Mouse (Mus musculus) embryonic facial prominence, embryonic 14.5 days (tissue): ENCODE measurements around the gene Map1b. TPM values are rescaled to one million over a fixed set of nuclear protein-coding genes. Genes with fewer than 3 reads are reported as not detected.

Experiments used
- ATAC-seq: fragments of 200-750 bp; cut with Nextera tagmentation; 2 replicates; pipeline ENCODE4 v1.8.0; 2017; ENCODE audit warnings: low read depth, moderate number of reproducible peaks, moderate TSS enrichment
- DNase-seq: peaks from one replicate; pipeline ENCODE4 v3.0.0-alpha.2; 2015; ENCODE audit warnings: low spot score
- H3K27ac ChIP-seq: fragments of 300-500 bp; sonication (generic); replicated peaks from 2 replicates; pipeline ENCODE4 v1.5.1; 2014; ENCODE audit warnings: low read depth, mild to moderate bottlenecking, low read length, moderate library complexity
- H3K27me3 ChIP-seq: fragments of 300-500 bp; sonication (generic); replicated peaks from 2 replicates; pipeline ENCODE4 v1.6.1; 2014; ENCODE audit warnings: low read length; ENCODE audit not compliant: control insufficient read depth, insufficient read depth
- H3K36me3 ChIP-seq: fragments of 300-500 bp; sonication (generic); 2 replicates; pipeline ENCODE4 v1.6.1; 2014; ENCODE audit warnings: low read length, mixed read lengths; ENCODE audit not compliant: control insufficient read depth, insufficient read depth
- H3K4me1 ChIP-seq: fragments of 300-500 bp; sonication (generic); 2 replicates; pipeline ENCODE4 v1.6.1; 2014; ENCODE audit warnings: antibody characterized with exemption, low read length; ENCODE audit not compliant: control insufficient read depth, insufficient read depth
- H3K4me2 ChIP-seq: fragments of 300-500 bp; sonication (generic); 2 replicates; pipeline ENCODE4 v1.6.1; 2014; ENCODE audit warnings: low read depth, mild to moderate bottlenecking, low read length, moderate library complexity, mixed read lengths
- H3K4me3 ChIP-seq: fragments of 300-500 bp; sonication (generic); 2 replicates; pipeline ENCODE4 v1.5.1; 2014; ENCODE audit warnings: low read depth, mild to moderate bottlenecking, low read length
- H3K9ac ChIP-seq: fragments of 300-500 bp; sonication (generic); 2 replicates; pipeline ENCODE4 v1.6.1; 2014; ENCODE audit warnings: low read depth, mild to moderate bottlenecking, low read length, moderate library complexity, mixed read lengths
- H3K9me3 ChIP-seq: fragments of 300-500 bp; sonication (generic); 2 replicates; pipeline ENCODE4 v1.6.1; 2016; ENCODE audit warnings: low read length; ENCODE audit not compliant: control insufficient read depth
- WGBS: fragments of 180-500 bp; shearing (Covaris S2); extraction: QIAGEN DNeasy Blood & Tissue Kit; methylation state at CpG from one replicate; pipeline ENCODE4 v1.1.7; 2014; 5-methylcytosine and 5-hydroxymethylcytosine counted together
- polyA plus RNA-seq: library from polyadenylated mRNA; unstranded; fragments of >200 nt; fragmentation: Nextera tagmentation; extraction: Ambion mirVana; gene quantifications from 2 replicates; pipeline ENCODE4 v1.2.1, GENCODE M21; 2014

Map1b gene
- polyA plus RNA-seq, 1 experiment from 2014 or later: 203 TPM

DNA sequence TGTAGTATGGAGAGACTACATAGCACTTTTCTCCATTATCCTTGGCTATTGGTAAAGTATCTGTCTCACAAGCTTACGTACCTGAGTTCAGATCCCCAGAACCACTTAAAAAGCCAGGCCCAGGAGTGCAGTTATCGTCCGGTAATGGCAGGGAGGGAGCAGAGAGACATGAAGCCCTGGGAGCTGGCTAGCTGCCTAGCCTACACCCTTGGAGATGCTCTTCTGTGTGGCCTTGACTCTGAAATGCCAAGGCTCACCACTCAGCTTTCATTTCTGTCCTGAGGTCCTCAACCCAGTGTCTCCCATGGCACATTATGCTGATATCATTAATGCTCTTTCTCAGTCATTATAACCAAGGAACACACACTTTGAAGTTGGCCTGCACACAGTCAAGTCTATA, 104.6 kb downstream of the Map1b start:
- Histone ChIP-seq H3K36me3 (peaks cover 48% of the 10 kb centered on the region), H3K27me3 (no peaks in the 10 kb centered on the region), H3K9me3 (no peaks in the 10 kb centered on the region), H3K4me3 (no peak overlapping the region), H3K27ac (no peak overlapping the region), H3K4me1 (peaks cover 20% of the 10 kb centered on the region), H3K9ac (no peak overlapping the region), H3K4me2 (no peak overlapping the region)
- ATAC-seq (no peak), DNase-seq (no peak)
- WGBS: 93% methylated on average over 3 of the region's 3 CpGs

DNA sequence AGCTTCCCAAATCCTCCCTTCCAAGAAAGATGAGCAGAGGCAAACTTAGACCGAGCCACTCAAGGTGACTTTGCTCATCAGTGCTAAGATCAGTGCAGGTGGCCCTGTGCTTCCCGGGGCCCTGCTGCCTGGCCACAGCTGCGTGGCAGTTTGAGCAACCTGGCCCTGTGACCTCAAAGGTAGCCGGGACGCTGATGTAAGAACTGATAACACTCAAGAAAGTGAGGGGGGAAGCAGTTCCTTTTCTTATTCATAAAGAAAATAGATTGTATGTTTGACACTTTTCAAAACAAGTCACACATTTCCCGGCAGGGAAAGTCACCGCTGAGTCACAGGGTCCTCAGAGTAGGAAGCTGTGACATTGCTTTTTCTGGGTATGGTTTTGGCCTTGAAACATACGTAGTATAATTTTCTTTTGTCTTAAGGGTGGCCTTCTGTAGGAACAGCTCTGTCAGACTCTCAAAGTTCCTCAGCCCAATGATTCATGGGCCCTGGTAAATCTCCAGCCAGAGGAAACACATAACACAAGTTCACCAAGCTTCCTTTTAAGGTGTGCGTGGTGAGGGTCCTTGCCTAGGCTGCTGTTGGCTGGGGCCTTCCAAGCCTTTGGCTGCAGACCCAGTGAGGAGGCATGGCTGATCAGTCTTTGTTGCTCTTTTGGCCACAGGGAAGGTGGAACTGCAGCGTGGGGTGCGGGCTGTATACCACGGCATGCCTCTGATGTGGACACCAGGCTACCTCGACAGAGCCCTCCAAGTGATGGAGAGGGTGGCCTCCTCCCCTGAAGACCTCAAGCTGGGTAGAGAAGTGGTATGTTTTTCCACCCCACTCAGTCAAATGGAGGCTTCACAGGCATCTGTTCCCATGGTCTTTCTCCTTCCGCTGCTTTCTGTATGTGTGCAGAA, 105.5 kb downstream of the Map1b start:
- H3K4me3 ChIP-seq: no peak overlapping the region
- peaks cover 54% of the 10 kb centered on the region for H3K36me3 ChIP-seq
- no peaks in the 10 kb centered on the region for H3K27me3 ChIP-seq
- H3K27ac ChIP-seq: no peak overlapping the region
- H3K9me3 ChIP-seq: no peaks in the 10 kb centered on the region
- peaks cover 20% of the 10 kb centered on the region for H3K4me1 ChIP-seq
- no peak overlapping the region for H3K9ac ChIP-seq
- 78% methylated on average over 14 of the region's 14 CpGs for WGBS
- H3K4me2 ChIP-seq: no peak overlapping the region
- ATAC-seq (no peak), DNase-seq (no peak)

GRCm38 (mm10) chr13:99409216-99409615, 107.1 kb downstream of the Map1b start:
- H3K36me3 ChIP-seq: peaks cover 57% of the 10 kb centered on the region
- 52% methylated on average over 2 of the region's 2 CpGs for WGBS

DNA sequence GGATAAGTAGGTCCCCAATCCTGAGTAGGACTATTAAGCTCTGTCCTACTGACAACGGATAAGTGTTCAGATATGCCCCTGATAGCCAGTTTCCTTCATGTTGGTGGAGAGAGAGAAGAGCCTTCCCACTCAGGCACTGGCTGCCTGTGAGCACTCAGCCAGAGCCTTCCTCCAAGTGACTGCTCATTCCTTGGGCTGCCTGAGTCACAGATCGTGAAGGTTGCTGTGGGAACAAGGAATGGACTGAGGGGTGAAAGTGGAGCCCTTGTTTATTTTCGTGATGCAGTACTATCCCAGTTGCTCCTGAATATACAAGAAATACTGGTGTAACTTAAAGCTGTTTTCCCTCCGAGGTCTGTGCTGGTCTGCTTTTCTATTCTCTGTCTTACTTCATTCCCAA, 117.0 kb downstream of the Map1b start:
- 56% methylated on average over 4 of the region's 4 CpGs for WGBS
- H3K4me1 ChIP-seq: peaks cover 22% of the 10 kb centered on the region; the same call in 1 of the 2 replicates
- no peak overlapping the region for H3K4me2 ChIP-seq
- H3K36me3 ChIP-seq: peaks cover 10% of the 10 kb centered on the region
- no peak overlapping the region for H3K27ac ChIP-seq
- no peak overlapping the region for H3K4me3 ChIP-seq
- no peak for ATAC-seq
- no peak overlapping the region for H3K9ac ChIP-seq
- H3K27me3 ChIP-seq: no peaks in the 10 kb centered on the region
- DNase-seq: no peak
- H3K9me3 ChIP-seq: no peaks in the 10 kb centered on the region

More at GRCm38 (mm10) chr13:99409216-99409615, 107.1 kb downstream of the Map1b start:
- ATAC-seq: no peak
- no peaks in the 10 kb centered on the region for H3K27me3 ChIP-seq
- H3K27ac ChIP-seq: no peak overlapping the region
- H3K9me3 ChIP-seq: no peaks in the 10 kb centered on the region
- H3K4me1 ChIP-seq: peaks cover 16% of the 10 kb centered on the region
- no peak overlapping the region for H3K4me3 ChIP-seq
- no peak overlapping the region for H3K9ac ChIP-seq
- H3K4me2 ChIP-seq: no peak overlapping the region
- DNase-seq: no peak

- ATAC-seq (0 out of 2 replicates have a peak, but pooled peaks have one; percentile 19), DNase-seq (peak; percentile 66)
- H3K9ac ChIP-seq: no peak overlapping the region
- no peaks in the 10 kb centered on the region for H3K27me3 ChIP-seq
- no peaks in the 10 kb centered on the region for H3K9me3 ChIP-seq
- peaks cover 22% of the 10 kb centered on the region; the same call in 1 of the 2 replicates for H3K4me1 ChIP-seq
- peaks cover 8% of the 10 kb centered on the region for H3K36me3 ChIP-seq
- H3K4me2 ChIP-seq: no peak overlapping the region
- 0 out of 2 replicates have a peak overlapping the region, but pooled peaks have one; percentile 10 for H3K27ac ChIP-seq
- WGBS: 79% methylated on average over 12 of the region's 12 CpGs
- H3K4me3 ChIP-seq: no peak overlapping the region
These were observed 118.1 kb downstream of the Map1b start for GRCm38 (mm10) chr13:99398149-99398701.

DNA sequence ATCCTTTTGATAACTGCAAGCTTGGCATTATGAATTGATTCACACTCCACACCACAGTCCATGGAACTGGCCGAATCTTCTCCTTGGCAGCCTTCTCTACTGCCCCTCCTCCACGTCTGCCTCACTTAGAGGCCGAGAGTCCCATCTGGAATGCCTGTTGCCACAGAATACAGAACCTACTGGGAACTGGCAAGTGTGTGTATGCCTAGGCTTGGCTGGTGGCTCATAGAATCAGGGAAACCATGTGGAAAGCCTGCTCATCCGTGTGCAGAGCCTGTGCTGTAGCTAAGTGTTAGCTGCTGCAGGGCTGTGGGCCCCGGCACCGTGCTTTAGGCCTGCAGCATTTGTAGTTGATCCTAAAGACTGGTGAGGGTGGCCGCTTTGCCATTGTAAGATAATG, 119.1 kb downstream of the Map1b start:
- peaks cover 22% of the 10 kb centered on the region; the same call in 1 of the 2 replicates for H3K4me1 ChIP-seq
- H3K27ac ChIP-seq: no peak overlapping the region
- peak; percentile 62 for DNase-seq
- H3K9ac ChIP-seq: no peak overlapping the region
- peak; percentile 60; the same call in 1 of the 2 replicates for ATAC-seq
- H3K36me3 ChIP-seq: peaks cover 8% of the 10 kb centered on the region
- no peaks in the 10 kb centered on the region for H3K9me3 ChIP-seq
- 69% methylated on average over 7 of the region's 7 CpGs for WGBS
- H3K27me3 ChIP-seq: no peaks in the 10 kb centered on the region
- H3K4me2 ChIP-seq: no peak overlapping the region
- no peak overlapping the region for H3K4me3 ChIP-seq

DNA sequence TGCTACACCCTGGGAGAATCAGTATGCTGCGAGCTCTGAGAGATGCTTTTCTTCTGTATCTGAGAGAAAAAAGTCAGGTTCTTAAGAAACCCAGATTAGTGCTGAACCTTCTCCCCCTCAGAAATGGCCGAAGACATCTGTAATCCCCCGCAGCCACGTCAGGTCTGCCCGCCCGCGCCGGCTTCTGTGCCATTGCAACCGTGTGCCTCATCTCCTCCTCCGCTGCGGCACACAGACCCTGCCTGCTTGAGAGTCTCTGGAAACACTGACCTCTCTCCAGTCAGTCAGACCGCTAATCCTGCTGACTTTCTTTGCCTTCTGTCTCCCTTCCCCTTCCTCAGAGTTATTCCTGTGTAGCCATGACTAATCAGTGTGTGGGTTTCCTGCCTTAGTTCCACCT, 120.8 kb downstream of the Map1b start:
- Histone ChIP-seq H3K27me3 (no peaks in the 10 kb centered on the region), H3K4me1 (peaks cover 24% of the 10 kb centered on the region; the same call in 1 of the 2 replicates), H3K36me3 (peaks cover 5% of the 10 kb centered on the region), H3K4me2 (peak overlapping the region; percentile 5; the same call in 1 of the 2 replicates), H3K9ac (no peak overlapping the region), H3K4me3 (no peak overlapping the region), H3K27ac (peak overlapping the region; percentile 53; the same call in 1 of the 2 replicates), H3K9me3 (no peaks in the 10 kb centered on the region)
- 46% methylated on average over 12 of the region's 12 CpGs for WGBS
- no peak for ATAC-seq
- DNase-seq: peak; percentile 38

- Histone ChIP-seq H3K27me3 (no peaks in the 10 kb centered on the region), H3K27ac (no peak overlapping the region), H3K9ac (no peak overlapping the region), H3K4me2 (no peak overlapping the region), H3K4me3 (no peak overlapping the region), H3K9me3 (no peaks in the 10 kb centered on the region), H3K36me3 (no peaks in the 10 kb centered on the region), H3K4me1 (peaks cover 24% of the 10 kb centered on the region; the same call in 1 of the 2 replicates)
- 55% methylated on average over 3 of the region's 3 CpGs for WGBS
- DNase-seq (no peak), ATAC-seq (no peak)
These were observed 121.6 kb downstream of the Map1b start for GRCm38 (mm10) chr13:99394694-99395093.
